Comparison of ENCODE assay signal across 10 mouse cellular contexts in the genomic region with DNA sequence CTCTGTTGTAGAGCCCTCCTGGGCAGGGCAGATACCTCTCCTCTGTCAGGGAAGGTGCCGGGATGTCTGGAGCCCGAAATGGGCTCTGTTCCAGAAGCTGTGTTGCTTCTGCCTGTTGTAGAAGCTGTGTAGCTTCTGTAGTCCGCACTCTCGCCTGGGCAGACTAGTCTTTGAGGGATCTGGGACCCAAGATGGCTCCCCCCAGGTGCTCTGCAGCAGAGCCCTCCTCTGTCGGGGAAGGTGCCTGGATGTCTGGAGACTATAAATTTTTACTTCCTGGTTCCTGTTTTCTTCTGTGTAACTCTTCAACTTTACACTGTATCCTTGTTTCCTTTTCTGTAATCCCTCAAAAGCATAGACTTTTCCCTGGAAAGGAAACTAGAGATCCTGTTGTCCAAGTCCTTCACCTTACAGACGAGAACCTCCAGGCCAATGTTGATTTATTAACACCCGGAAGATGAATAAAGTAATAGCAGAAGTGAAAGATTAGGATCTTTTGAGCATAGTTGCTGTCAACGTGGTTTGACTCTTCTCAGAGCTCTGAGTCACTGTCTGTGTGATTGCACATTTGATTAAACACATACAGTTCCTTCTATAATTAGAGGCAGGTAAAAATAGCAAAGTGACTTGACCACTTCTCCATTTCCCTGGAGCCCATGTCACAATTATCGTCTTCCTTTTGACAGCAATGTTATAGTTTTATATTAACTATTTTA.
DNase-seq lines count a peak whose midpoint lies in the region; ATAC-seq lines count a peak whose summit lies in the region.
"Had no signal": no experiment of that assay in that cellular context is flagged by ENCODE, and none has a peak within 500 bp of the region (broad histone marks: within the 10 kb centered on the region; RNA-seq: fewer than 3 reads in every experiment).

No protein-coding gene starts in this region.

- peak; percentile 36 for DNase-seq in lung, postnatal 25 days (ENCODE audit: low spot score)
- DNase-seq in lung, postnatal 14 days = no peak
- DNase-seq in natural killer cell, adult 2 months (ENCODE audit: low spot score in 2 of 2) = peak; percentile 62 to 63
- DNase-seq in right cerebral cortex, postnatal 36 days (ENCODE audit: low spot score in 2 of 2) = no peak
- DNase-seq in urinary bladder, postnatal 4 days (ENCODE audit: low spot score in 2 of 2) = no peak

- ATAC-seq in CD4-positive, CD25-positive, alpha-beta regulatory T cell, adult 4 months = peak; percentile 90
- peak; percentile 91 for ATAC-seq in activated CD4-positive, CD25-positive, alpha-beta regulatory T cell, adult 4 months
- ATAC-seq: forebrain, embryonic 13.5 days; intestine, embryonic 15.5 days; midbrain, embryonic 15.5 days had no signal

Comparison
In these comparisons a context has a peak if more than half of its experiments do, and no peak if none do; other contexts are left out.
1. DNase-seq: peak in lung, postnatal 25 days (single experiment) and natural killer cell, adult 2 months (2 of 2); none in lung, postnatal 14 days (single experiment), right cerebral cortex, postnatal 36 days (0 of 2) and urinary bladder, postnatal 4 days (0 of 2).